Mouse (Mus musculus) left cerebral cortex, postnatal 14 days (tissue): ENCODE measurements at regions not wholly inside any gene's neighbourhood (a gene's known extent, or its start where the extent isn't known, plus 50 kb on each side); places are given as distances from the start of the nearest gene placed in this dataset.

Experiments
- DNase-seq, 2 experiments: peaks; one replicate each; pipeline ENCODE4 v3.0.0; 2021 to 2022; ENCODE audit warnings: low spot score in 2 of 2, mixed read lengths in 1 of 2
- intact Hi-C: fragments of 180-260 bp; cut with DNase I; formaldehyde crosslinking; loops from one replicate; pipeline ENCODE4 v1.15.1; 2025

DNA sequence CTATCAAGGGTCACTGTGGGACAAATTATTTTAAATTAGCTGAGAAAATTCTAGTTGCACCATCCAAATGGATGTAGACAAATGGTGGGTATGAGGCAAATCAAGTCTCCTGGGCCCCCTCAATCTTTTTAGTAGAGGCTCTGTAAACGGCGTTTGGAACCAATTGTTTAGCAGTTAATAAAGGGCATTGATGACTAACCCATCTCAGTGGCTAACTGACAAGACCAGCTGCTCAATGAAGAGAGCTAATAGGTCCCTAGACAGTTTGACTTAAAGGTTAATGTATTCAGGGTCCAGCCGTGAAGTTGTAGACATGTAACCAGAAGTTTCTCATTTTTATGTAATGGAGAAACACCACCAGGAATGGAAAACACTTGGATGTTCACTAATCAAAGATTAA lies 332.6 kb upstream of the Gm21961 start:
- DNase-seq = no peak
- intact Hi-C loops = no loop called here

DNA sequence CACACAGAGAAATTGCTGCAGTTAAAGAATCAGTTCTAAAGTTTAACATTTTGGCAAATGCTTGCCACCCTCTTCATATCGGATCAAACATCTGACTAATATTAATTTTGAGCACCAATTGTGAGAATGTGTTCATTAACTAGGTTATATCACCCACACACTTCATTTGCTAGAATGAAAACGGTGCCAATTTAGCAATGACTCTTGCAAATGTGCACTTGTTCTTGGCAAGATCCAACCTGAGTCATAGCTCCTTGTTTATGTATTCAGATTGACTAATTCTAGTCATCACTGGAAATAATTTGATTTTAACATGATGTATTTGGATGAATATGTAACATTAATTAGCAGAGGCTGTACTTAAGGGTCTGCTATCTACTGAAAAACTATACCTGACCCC lies 327.8 kb upstream of the Gm21961 start:
- DNase-seq = peak; percentile 3 to 8
- intact Hi-C loops = no loop called here

DNA sequence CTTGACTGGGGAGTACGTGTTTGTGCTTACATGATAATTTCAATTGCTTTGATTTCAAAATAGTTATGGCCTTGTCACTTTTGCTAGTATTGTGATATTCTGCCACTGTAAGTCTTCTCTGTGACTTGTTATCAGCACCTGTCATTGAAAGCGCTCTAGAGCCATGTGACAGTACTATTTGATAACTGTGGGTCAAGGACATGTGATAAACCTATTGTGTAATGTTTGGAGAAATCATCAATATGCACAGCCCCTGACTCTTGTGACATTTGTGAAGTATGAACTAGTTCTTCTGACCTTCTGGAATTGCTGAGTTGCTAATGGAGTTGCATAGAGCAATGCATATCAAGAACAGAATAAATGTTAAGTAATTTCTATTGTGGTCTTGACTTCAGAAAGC lies 319.4 kb upstream of the Gm21961 start:
- no peak for DNase-seq
- intact Hi-C loops = loop anchor here (10.0 kb wide), 1 partner anchor 649 kb away; no protein-coding TSS in a partner anchor

DNA sequence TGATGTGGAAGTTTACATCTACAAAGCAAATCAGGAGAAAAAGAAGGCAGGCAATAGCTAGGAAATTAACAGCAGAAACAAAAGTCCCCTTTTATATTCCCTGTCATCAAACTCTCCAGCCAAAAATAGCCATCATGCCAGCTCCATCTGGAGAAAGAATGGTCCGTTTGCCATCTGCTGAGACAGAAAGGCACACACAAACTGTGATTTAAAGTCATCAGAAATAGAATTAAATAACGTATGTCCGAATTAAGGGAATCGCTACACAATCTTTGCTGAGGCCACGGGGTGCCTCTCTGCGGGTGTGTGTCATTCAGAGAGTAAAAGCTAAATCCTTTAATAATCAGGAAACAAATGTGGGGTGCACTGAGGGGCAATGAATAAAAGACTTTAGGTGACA lies 293.4 kb upstream of the Gm21961 start:
- intact Hi-C loops = no loop called here

DNA sequence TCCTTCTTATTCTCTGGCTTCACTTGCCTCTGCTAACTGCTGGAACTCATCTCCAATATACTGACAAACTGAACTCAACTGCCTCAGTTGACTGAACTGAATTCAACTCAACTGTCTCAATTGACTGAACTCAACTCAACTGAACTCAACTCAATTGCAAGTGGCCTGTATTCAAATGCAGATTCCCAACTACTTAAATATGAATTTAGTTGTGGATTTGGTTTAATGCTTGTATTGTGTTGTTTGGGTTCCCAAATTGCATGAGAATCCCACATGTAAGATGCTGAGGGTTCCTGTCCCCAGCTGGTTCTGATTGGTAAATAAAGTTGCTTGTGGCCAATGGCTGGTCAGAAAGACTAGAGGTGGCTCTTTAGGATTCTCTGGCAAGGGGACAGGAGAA lies 244.1 kb upstream of the Gm21961 start:
- intact Hi-C loops = no loop called here

More for the DNA sequence above, 293.4 kb upstream of the Gm21961 start:
- peak in 1 of 2 experiments; percentile 19 for DNase-seq

DNA sequence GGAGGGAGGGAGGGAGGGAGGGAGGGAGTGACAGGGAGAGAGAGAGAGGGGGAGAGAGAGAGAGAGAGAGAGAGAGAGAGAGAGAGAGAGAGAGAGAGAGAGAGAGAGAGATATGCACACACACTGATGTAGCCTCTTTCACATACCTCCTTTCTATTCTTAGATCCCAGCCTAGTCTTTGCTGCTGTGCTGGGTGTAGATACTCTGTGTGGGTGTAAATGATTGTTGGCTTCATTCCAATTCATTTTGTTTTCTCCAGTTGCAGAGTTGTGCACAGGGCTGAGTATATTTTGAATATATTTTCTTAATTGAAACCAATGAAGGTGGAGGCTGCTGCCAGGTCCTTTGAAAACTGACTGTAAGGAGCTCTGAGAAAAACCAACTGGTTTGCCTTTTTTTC lies 207.8 kb upstream of the Gm21961 start:
- intact Hi-C loops = no loop called here
- DNase-seq = peak in 1 of 2 experiments; percentile 2

More for the DNA sequence above, 244.1 kb upstream of the Gm21961 start:
- DNase-seq = no peak

DNA sequence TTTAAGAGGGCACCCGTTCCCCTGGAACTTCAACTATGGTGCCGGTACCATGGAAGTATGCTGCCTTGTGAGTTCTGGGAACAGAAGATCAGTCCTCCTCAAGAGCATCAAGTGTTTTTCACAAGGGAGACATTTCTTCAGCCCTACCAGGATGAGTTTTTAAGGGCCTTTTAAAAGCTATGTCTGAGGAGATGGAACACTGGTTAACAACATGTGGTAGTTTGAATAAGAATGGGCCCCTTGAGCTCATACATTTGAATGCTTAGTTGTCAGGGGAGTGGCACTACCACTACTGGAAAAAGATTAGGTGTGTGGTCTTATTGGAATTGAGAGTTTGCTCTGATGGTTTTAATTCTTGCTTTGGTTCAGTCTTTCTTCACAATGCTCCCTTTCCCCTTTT lies 203.2 kb upstream of the Gm21961 start:
- DNase-seq = no peak
- intact Hi-C loops = no loop called here

DNA sequence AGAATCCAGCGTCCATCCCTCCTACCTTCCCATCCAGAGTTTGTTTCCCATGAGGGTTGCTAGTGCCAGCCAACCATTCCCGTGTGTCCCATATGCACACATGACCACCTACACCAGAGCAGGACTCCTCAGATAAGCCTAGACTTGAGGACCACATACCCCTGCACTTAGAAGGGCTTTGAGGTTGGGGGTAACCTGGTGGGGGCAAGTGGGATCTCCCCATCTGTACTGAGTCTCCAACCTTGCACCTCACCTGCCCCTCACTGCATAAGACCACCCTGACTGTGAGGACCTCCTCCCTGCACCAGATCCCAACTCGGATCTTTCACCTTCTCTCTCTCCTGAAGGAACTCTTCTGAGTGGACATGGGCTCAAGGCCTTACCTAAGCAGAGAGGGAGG lies 181.6 kb upstream of the Gm21961 start:
- DNase-seq = no peak
- intact Hi-C loops = no loop called here

DNA sequence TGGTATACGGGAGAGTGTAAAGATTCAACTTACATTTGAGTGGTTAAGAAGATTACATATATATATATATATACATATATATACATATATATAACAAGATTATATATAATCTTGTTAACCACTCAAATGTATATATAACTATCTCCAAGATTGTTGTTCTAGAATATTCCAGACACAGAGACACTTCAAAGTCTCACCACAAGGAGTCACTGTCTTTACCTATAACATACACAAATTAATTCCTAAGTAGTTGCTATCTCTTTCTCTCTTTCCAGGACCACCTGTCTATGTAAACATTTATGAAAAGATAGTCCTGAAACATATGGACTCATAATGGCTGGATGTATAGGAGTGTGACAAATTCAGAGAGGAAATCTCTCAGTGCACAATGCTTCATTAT lies 178.9 kb upstream of the Gm21961 start:
- intact Hi-C loops = no loop called here
- DNase-seq = peak in 1 of 2 experiments; percentile 33
